Mouse (Mus musculus) CH12.LX (cell line): ENCODE results near the gene Zfp286. TPM values are rescaled to one million over a fixed set of nuclear protein-coding genes. Genes with fewer than 3 reads are reported as not detected.

Experiments used
- DNase-seq: peaks from one replicate; pipeline ENCODE4 v3.0.0-alpha.2; 2013; ENCODE audit errors: extremely low read depth
- H3K27ac ChIP-seq: 2 replicates; pipeline ENCODE4 v1.5.1; 2012; ENCODE audit warnings: low read depth, mild to moderate bottlenecking, control low read depth, moderate library complexity; ENCODE audit not compliant: insufficient read depth
- H3K27me3 ChIP-seq: replicated peaks from 2 replicates; pipeline ENCODE3; 2012; ENCODE audit warnings: inconsistent platforms
- H3K36me3 ChIP-seq, 2 experiments: replicated peaks in 1 of 2; 2 replicates each; pipeline versions ENCODE3 to v1.6.1; 2012; ENCODE audit warnings: inconsistent platforms in 1 of 2, low read length in 1 of 2, mild to moderate bottlenecking in 1 of 2, mixed read lengths in 1 of 2, moderate library complexity in 1 of 2; ENCODE audit not compliant: control insufficient read depth in 1 of 2, insufficient read depth in 1 of 2
- H3K4me1 ChIP-seq, 2 experiments: 2 replicates each; pipeline ENCODE4 v1.6.1; 2012; ENCODE audit warnings: inconsistent platforms in 1 of 2, moderate library complexity in 1 of 2; ENCODE audit not compliant: insufficient read depth in 2 of 2, control insufficient read depth in 1 of 2
- H3K4me2 ChIP-seq: 2 replicates; pipeline ENCODE4 v1.6.1; 2012; ENCODE audit warnings: low read depth, mild to moderate bottlenecking, control low read depth; ENCODE audit not compliant: poor library complexity, insufficient read depth, severe bottlenecking
- H3K4me3 ChIP-seq, 3 experiments: fragments of 150-350 bp in 1 of 3; sonication (generic) in 1 of 3; replicated peaks in 1 of 3; 2 replicates each; pipeline versions ENCODE3 to v1.5.1; 2011 to 2012; ENCODE audit warnings: low read depth in 2 of 3, low read length in 2 of 3, mild to moderate bottlenecking in 2 of 3, moderate library complexity in 2 of 3, control low read depth in 1 of 3, improper control_type of control experiment in 1 of 3, inconsistent platforms in 1 of 3, mixed read lengths in 1 of 3; ENCODE audit not compliant: poor library complexity in 1 of 3
- H3K79me2 ChIP-seq: replicated peaks from 2 replicates; pipeline ENCODE4 v1.6.1; 2012; ENCODE audit warnings: mild to moderate bottlenecking, moderate library complexity; ENCODE audit not compliant: control insufficient read depth, poor library complexity, insufficient read depth, severe bottlenecking; ENCODE audit errors: extremely low read depth
- H3K9ac ChIP-seq: 2 replicates; pipeline ENCODE4 v1.6.1; 2012; ENCODE audit warnings: low read depth, mild to moderate bottlenecking, control low read depth, moderate library complexity; ENCODE audit not compliant: insufficient read depth
- H3K9me3 ChIP-seq: replicated peaks from 2 replicates; pipeline ENCODE3; 2012; ENCODE audit warnings: low read length, inconsistent platforms, mixed read lengths
- BHLHE40 ChIP-seq: IDR thresholded peaks from 2 replicates; pipeline ENCODE4 v1.6.1; 2011; ENCODE audit warnings: mild to moderate bottlenecking, low read depth, low read length, improper control_type of control experiment
- CHD2 ChIP-seq: IDR thresholded peaks from 2 replicates; pipeline ENCODE4 v1.6.1; 2011; ENCODE audit warnings: low read length, improper control_type of control experiment
- ELF1 ChIP-seq: IDR thresholded peaks from 2 replicates; pipeline ENCODE4 v1.6.1; 2014; ENCODE audit warnings: low read depth, mild to moderate bottlenecking, inconsistent platforms, low read length, improper control_type of control experiment
- ETS1 ChIP-seq: conservative IDR thresholded peaks from 2 replicates; pipeline ENCODE4 v1.6.1; 2012; ENCODE audit warnings: low read depth, mild to moderate bottlenecking, inconsistent platforms, low read length, improper control_type of control experiment, moderate library complexity
- GABPA ChIP-seq: IDR thresholded peaks from 2 replicates; pipeline ENCODE4 v1.6.1; 2012; ENCODE audit warnings: low read depth, low read length, improper control_type of control experiment, inconsistent platforms; ENCODE audit not compliant: insufficient replicate concordance
- JUND ChIP-seq: conservative IDR thresholded peaks from 2 replicates; pipeline ENCODE4 v1.6.1; 2011; ENCODE audit warnings: low read depth, low read length, improper control_type of control experiment
- KAT2A ChIP-seq: IDR thresholded peaks from 2 replicates; pipeline ENCODE4 v1.6.1; 2012; ENCODE audit warnings: low read length, improper control_type of control experiment, inconsistent platforms; ENCODE audit not compliant: insufficient replicate concordance
- MAFK ChIP-seq: IDR thresholded peaks from 2 replicates; pipeline ENCODE4 v1.6.1; 2011; ENCODE audit warnings: low read length, improper control_type of control experiment; ENCODE audit not compliant: insufficient replicate concordance
- MEF2A ChIP-seq: IDR thresholded peaks from 2 replicates; pipeline ENCODE4 v1.6.1; 2014; ENCODE audit warnings: low read depth, mild to moderate bottlenecking, inconsistent platforms, low read length, improper control_type of control experiment, borderline replicate concordance
- MXI1 ChIP-seq: IDR thresholded peaks from 2 replicates; pipeline ENCODE4 v1.6.1; 2011; ENCODE audit warnings: mild to moderate bottlenecking, low read depth, low read length, improper control_type of control experiment
- NELFE ChIP-seq: IDR thresholded peaks from 2 replicates; pipeline ENCODE4 v1.6.1; 2011; ENCODE audit warnings: low read depth, low read length, improper control_type of control experiment
- PAX5 ChIP-seq: IDR thresholded peaks from 2 replicates; pipeline ENCODE4 v1.6.1; 2012; ENCODE audit warnings: low read length, inconsistent platforms, mixed read lengths
- POLR2A ChIP-seq: IDR thresholded peaks from 2 replicates; pipeline ENCODE4 v1.6.1; 2011; ENCODE audit warnings: low read depth, mild to moderate bottlenecking, improper control_type of control experiment, low read length
- POLR2AphosphoS2 ChIP-seq: IDR thresholded peaks from 2 replicates; pipeline ENCODE4 v1.6.1; 2011; ENCODE audit warnings: low read depth, low read length, improper control_type of control experiment
- RAD21 ChIP-seq: IDR thresholded peaks from 2 replicates; pipeline ENCODE4 v1.6.1; 2011; ENCODE audit warnings: low read depth, mild to moderate bottlenecking, low read length, improper control_type of control experiment, moderate library complexity
- SIN3A ChIP-seq: IDR thresholded peaks from 2 replicates; pipeline ENCODE4 v1.6.1; 2012; ENCODE audit warnings: low read length, improper control_type of control experiment, inconsistent platforms
- TBP ChIP-seq: conservative IDR thresholded peaks from 2 replicates; pipeline ENCODE4 v1.6.1; 2011; ENCODE audit warnings: low read depth, low read length, improper control_type of control experiment
- ZMIZ1 ChIP-seq: IDR thresholded peaks from 2 replicates; pipeline ENCODE4 v1.6.1; 2012; ENCODE audit warnings: low read depth, mild to moderate bottlenecking, inconsistent platforms, low read length, improper control_type of control experiment
- dilution Hi-C: fragments of 300-500 bp; cut with MboI; formaldehyde crosslinking; loops from 2 replicates; pipeline ENCODE4 v1.14.3; 2020; ENCODE audit warnings: low sequenced_read_pairs; ENCODE audit not compliant: extremely low pct_unique_long_range_greater_than_20kb, extremely low pct_ligation_motif_present
- in situ Hi-C: fragments of 300-500 bp; cut with MboI; formaldehyde crosslinking; loops from 3 replicates; pipeline ENCODE4 v1.14.3; 2019; ENCODE audit warnings: low sequenced_read_pairs, low pct_ligation_motif_present, low pct_unique_long_range_greater_than_20kb, mixed read lengths
- polyA plus RNA-seq: library from polyadenylated mRNA; unstranded; fragments of >175 nt; gene quantifications from 2 replicates; pipeline ENCODE4 v1.2.1, GENCODE M21; 2012; ENCODE audit warnings: low read depth; ENCODE audit not compliant: insufficient read length
- total RNA-seq, 2 experiments: library from RNA; depleted of rRNA; stranded (reverse); fragments of 300-350 nt in 1 of 2; fragments of >200 nt in 1 of 2; gene quantifications; 2 replicates each; pipeline ENCODE4 v1.2.3; 2012 to 2014

Gene Zfp286
- total and polyA plus RNA-seq, 3 experiments: not detected

- H3K4me2 ChIP-seq: no peak overlapping the region
- dilution Hi-C loops: no loop called here
- no peaks in the 10 kb centered on the region for H3K27me3 ChIP-seq
- no peak overlapping the region for H3K27ac ChIP-seq
- TF ChIP-seq ZMIZ1: no peak
- TF ChIP-seq MEF2A: no peak
- TF ChIP-seq POLR2AphosphoS2: no peak
- no peak for TF ChIP-seq KAT2A
- TF ChIP-seq ETS1: no peak
- no peak for TF ChIP-seq NELFE
- no peak for TF ChIP-seq CHD2
- H3K79me2 ChIP-seq: no peaks in the 10 kb centered on the region
- in situ Hi-C loops: no loop called here
- no peaks in the 10 kb centered on the region for H3K36me3 ChIP-seq
- no peaks in the 10 kb centered on the region for H3K9me3 ChIP-seq
- DNase-seq: no peak
- no peak overlapping the region for H3K9ac ChIP-seq
- no peaks in the 10 kb centered on the region for H3K4me1 ChIP-seq
- H3K4me3 ChIP-seq: no peak overlapping the region
Observed at GRCm38 (mm10) chr11:62789617-62789936, 315 bp upstream of the Zfp286 start.

- no peaks in the 10 kb centered on the region for H3K4me1 ChIP-seq
- peaks cover 33% of the 10 kb centered on the region for H3K9me3 ChIP-seq
- no peaks in the 10 kb centered on the region for H3K36me3 ChIP-seq
- H3K27me3 ChIP-seq: no peaks in the 10 kb centered on the region
- in situ Hi-C loops (no loop called here), dilution Hi-C loops (no loop called here)
- H3K9ac ChIP-seq: no peak overlapping the region
- no peak overlapping the region for H3K4me2 ChIP-seq
- no peak overlapping the region for H3K4me3 ChIP-seq
- no peaks in the 10 kb centered on the region for H3K79me2 ChIP-seq
- H3K27ac ChIP-seq: no peak overlapping the region
- DNase-seq: no peak
- TF ChIP-seq PAX5 (no peak), GABPA (no peak), RAD21 (no peak), NELFE (no peak), JUND (no peak), TBP (no peak), MXI1 (no peak), BHLHE40 (no peak), MEF2A (no peak), ELF1 (no peak), CHD2 (no peak), SIN3A (no peak), MAFK (no peak), POLR2A (no peak), ZMIZ1 (no peak), KAT2A (no peak)
Observed at GRCm38 (mm10) chr11:62776510-62776909, 12.8 kb downstream of the Zfp286 start.
